Mouse (Mus musculus) CD4-positive, CD25-positive, alpha-beta regulatory T cell, adult 2 months (primary cell): ENCODE data around the gene Hic1.

Source experiments
- DNase-seq: peaks from one replicate; pipeline ENCODE4 v3.0.0-alpha.2; 2012; ENCODE audit warnings: low read depth, low spot score

Gene Hic1

DNA sequence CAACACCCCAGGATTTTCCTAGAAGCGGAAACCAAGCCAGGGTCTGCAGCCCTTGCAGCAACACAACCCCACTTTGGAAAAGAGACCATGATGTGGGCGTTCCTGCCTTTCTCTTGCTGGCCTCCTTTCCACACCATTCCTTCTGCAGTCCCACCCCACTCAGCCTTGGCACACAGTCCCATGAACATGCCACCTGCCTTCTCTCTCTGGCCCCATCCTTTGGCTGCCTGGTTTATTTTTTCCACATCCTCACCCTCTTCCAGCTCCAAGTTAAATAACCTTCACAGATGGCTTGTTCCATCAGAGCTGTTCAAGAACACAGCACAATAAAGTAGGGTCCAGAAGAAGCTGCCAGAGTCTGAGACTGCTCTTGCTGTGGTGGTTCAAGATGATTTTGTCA lies 50.0 kb downstream of the Hic1 start:
- DNase-seq, result no peak

DNA sequence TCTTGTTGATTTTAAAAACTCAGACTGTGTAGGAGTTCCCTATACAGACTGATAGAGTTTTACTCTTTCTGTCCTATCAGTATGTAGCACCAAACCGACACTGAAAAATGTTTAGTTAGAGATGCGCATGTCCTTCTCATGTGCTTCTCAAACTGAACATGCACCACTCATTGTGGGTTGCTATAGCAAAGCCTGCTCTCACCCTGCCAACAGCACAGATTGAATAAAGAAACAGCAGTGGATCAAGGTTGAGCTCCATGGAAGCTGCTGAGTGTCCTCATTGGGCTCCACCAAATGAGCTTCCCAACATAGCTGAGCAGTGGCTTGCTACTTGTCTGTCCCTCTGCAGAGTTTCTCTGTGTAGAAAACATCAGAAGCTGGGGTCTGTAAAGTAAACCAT lies 51.2 kb downstream of the Hic1 start:
- DNase-seq, result no peak

DNA sequence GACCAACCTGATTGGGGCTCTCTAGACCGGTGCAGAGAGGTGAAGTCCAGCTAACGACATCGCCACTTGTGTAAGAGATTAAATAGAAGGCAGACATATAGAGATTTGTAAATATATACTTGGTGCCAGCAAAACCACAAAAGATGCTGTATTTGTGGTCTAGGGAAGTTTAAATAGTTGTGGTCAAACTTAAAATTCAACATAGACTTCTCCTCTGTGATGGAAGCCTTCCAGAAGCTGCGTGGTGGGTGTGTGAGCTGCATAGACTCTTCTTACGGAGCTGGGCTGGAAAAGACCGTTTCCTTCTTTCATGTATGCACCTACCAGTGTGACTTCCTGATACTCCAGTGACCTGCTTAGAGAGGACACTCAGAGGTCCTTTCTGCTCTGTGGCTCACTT lies 52.9 kb downstream of the Hic1 start:
- no peak for DNase-seq
